Mouse (Mus musculus) embryonic facial prominence, embryonic 11.5 days (tissue): Measurements from ENCODE around the gene Pgrmc1. TPM values are rescaled to one million over a fixed set of nuclear protein-coding genes. Genes with fewer than 3 reads are reported as not detected.
"Not testable (repeated sequence)": the region's sequence is repeated elsewhere in the genome, so short reads cannot be mapped to it uniquely, and the experiment has no call there.

Experiments used
- ATAC-seq: fragments of 200-750 bp; cut with Nextera tagmentation; replicated peaks from 2 replicates; pipeline ENCODE4 v1.8.0; 2017; ENCODE audit warnings: low read depth; ENCODE audit not compliant: insufficient number of reproducible peaks, low FRiP score, low TSS enrichment
- DNase-seq: peaks from one replicate; pipeline ENCODE4 v3.0.0-alpha.2; 2015; ENCODE audit warnings: low spot score
- H3K27ac ChIP-seq: fragments of 300-500 bp; sonication (generic); replicated peaks from 2 replicates; pipeline ENCODE4 v1.5.1; 2014; ENCODE audit warnings: mild to moderate bottlenecking, low read depth, low read length, control low read depth
- H3K27me3 ChIP-seq: fragments of 300-500 bp; sonication (generic); 2 replicates; pipeline ENCODE4 v1.6.1; 2014; ENCODE audit warnings: mild to moderate bottlenecking, low read length, moderate library complexity, mixed read lengths; ENCODE audit not compliant: control insufficient read depth, insufficient read depth
- H3K36me3 ChIP-seq: fragments of 300-500 bp; sonication (generic); replicated peaks from 2 replicates; pipeline ENCODE4 v1.6.1; 2014; ENCODE audit warnings: low read depth, mild to moderate bottlenecking, low read length, moderate library complexity, mixed read lengths; ENCODE audit not compliant: control insufficient read depth, insufficient read depth
- H3K4me1 ChIP-seq: fragments of 300-500 bp; sonication (generic); 2 replicates; pipeline ENCODE4 v1.6.1; 2014; ENCODE audit warnings: low read length, mixed read lengths; ENCODE audit not compliant: control insufficient read depth, insufficient read depth
- H3K4me2 ChIP-seq: fragments of 300-500 bp; sonication (generic); 2 replicates; pipeline ENCODE4 v1.6.1; 2014; ENCODE audit warnings: low read depth, mild to moderate bottlenecking, control low read depth, low read length, moderate library complexity
- H3K4me3 ChIP-seq: fragments of 300-500 bp; sonication (generic); 2 replicates; pipeline ENCODE4 v1.5.1; 2014; ENCODE audit warnings: low read depth, low read length, control low read depth
- H3K9ac ChIP-seq: fragments of 300-500 bp; sonication (generic); replicated peaks from 2 replicates; pipeline ENCODE4 v1.6.1; 2014; ENCODE audit warnings: mild to moderate bottlenecking, control low read depth, low read length
- H3K9me3 ChIP-seq: fragments of 300-500 bp; sonication (generic); replicated peaks from 2 replicates; pipeline ENCODE4 v1.6.1; 2016; ENCODE audit warnings: mild to moderate bottlenecking, low read length, inconsistent platforms, mixed read lengths; ENCODE audit not compliant: control insufficient read depth
- WGBS: fragments of 180-500 bp; shearing (Covaris S2); extraction: QIAGEN DNeasy Blood & Tissue Kit; methylation state at CpG from one replicate; pipeline ENCODE4 v1.1.7; 2014; 5-methylcytosine and 5-hydroxymethylcytosine counted together
- polyA plus RNA-seq: library from polyadenylated mRNA; unstranded; fragments of >200 nt; fragmentation: Nextera tagmentation; extraction: Ambion mirVana; gene quantifications from 2 replicates; pipeline ENCODE4 v1.2.1, GENCODE M21; 2014

The Pgrmc1 gene
- polyA plus RNA-seq, result 442 and 449 TPM in 2 replicates

DNA sequence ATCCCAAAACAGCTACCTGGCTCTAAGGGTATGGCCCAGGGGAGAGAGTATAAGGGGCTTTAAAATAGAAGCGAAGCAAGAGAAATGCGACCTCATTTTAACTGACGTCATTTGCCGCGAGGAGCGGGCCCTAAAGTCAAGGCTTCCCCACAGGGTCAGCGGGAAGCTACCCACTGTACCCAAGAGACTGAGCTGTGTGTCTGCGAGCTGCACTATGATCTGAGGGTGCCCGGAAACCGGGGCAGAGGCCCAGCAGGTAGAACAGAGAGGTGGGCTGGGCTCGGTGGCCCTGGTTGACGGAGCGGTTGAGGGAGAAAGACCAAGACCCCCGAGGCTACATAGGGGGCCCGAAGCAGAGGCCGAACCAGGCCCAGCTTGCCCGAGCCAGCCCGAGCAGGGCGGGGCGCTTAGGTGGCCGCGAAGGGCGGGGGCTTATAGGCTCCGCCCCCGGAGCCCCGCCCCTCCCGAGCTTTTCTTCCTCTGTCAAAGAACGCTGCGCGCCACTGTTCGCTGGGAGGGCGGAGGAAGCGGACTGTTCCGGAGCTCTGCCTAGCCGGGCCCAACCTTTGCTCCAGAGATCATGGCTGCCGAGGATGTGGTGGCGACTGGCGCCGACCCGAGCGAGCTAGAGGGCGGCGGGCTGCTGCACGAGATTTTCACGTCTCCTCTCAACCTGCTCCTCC lies at the start of gene Pgrmc1:
Gene Pgrmc1, plus strand, starts transcription at position 500 of the 683 bp plus-strand sequence.
- Histone ChIP-seq H3K36me3 (no peaks in the 10 kb centered on the region), H3K27me3 (no peaks in the 10 kb centered on the region), H3K4me3 (peak within 1 kb of the TSS; percentile 66), H3K9me3 (no peaks in the 10 kb centered on the region), H3K9ac (peak within 1 kb of the TSS; percentile 78), H3K4me2 (peak within 1 kb of the TSS; percentile 56), H3K4me1 (no peaks in the 10 kb centered on the region), H3K27ac (peak within 1 kb of the TSS; percentile 68; the same call in 1 of the 2 replicates)
- 15% methylated on average over 33 of the region's 45 CpGs for WGBS
- peak; percentile 88 for DNase-seq
- peak; percentile 92 for ATAC-seq

- 70% methylated on average over 5 of the region's 5 CpGs for WGBS
- Histone ChIP-seq H3K36me3 (no peaks in the 10 kb centered on the region), H3K4me1 (no peaks in the 10 kb centered on the region), H3K4me3 (no peak overlapping the region), H3K4me2 (no peak overlapping the region), H3K27me3 (no peaks in the 10 kb centered on the region), H3K9ac (no peak overlapping the region), H3K27ac (no peak overlapping the region), H3K9me3 (no peaks in the 10 kb centered on the region)
- DNase-seq (no peak), ATAC-seq (no peak)
Measured at GRCm38 (mm10) chrX:36548798-36549197, 49.2 kb upstream of the Pgrmc1 start.

DNA sequence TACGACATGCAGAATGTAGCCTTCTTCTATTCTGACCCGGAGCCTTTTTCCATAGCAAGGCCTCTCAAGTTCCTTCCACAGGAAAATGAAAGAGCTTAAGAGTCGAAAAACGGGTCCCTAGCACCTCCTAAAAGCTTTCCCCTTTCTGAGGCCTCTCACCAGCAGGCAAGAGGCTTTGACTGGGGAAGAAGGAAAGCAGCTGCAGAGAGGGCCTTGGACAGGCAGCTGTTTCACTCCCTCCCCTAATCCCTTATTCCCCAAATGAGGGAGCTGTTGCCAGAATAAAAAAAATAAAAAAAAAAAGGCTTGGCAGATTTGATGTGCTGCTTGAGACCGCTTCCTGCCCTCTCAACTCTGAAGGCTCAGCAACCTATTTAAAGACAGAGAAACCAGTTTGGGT lies 47.1 kb upstream of the Pgrmc1 start:
- H3K27ac ChIP-seq, result no peak overlapping the region
- H3K9ac ChIP-seq, result no peak overlapping the region
- no peaks in the 10 kb centered on the region for H3K4me1 ChIP-seq
- no peaks in the 10 kb centered on the region for H3K27me3 ChIP-seq
- H3K4me2 ChIP-seq, result no peak overlapping the region
- no peaks in the 10 kb centered on the region for H3K9me3 ChIP-seq
- WGBS, result 36% methylated on average over 5 of the region's 5 CpGs
- DNase-seq (peak; percentile 76), ATAC-seq (peak; percentile 66; the same call in 1 of the 2 replicates)
- no peak overlapping the region for H3K4me3 ChIP-seq
- no peaks in the 10 kb centered on the region for H3K36me3 ChIP-seq

- no peaks in the 10 kb centered on the region for H3K36me3 ChIP-seq
- ATAC-seq (no peak), DNase-seq (no peak)
- WGBS, result 46% methylated on average over 6 of the region's 6 CpGs
- H3K9ac ChIP-seq, result no peak overlapping the region
- H3K4me1 ChIP-seq, result no peaks in the 10 kb centered on the region
- H3K9me3 ChIP-seq, result no peaks in the 10 kb centered on the region
- no peak overlapping the region for H3K4me2 ChIP-seq
- no peak overlapping the region for H3K4me3 ChIP-seq
- 0 out of 2 replicates have a peak overlapping the region, but pooled peaks have one; percentile 13 for H3K27ac ChIP-seq
- H3K27me3 ChIP-seq, result no peaks in the 10 kb centered on the region
Measured at GRCm38 (mm10) chrX:36551351-36551750, 46.7 kb upstream of the Pgrmc1 start.

DNA sequence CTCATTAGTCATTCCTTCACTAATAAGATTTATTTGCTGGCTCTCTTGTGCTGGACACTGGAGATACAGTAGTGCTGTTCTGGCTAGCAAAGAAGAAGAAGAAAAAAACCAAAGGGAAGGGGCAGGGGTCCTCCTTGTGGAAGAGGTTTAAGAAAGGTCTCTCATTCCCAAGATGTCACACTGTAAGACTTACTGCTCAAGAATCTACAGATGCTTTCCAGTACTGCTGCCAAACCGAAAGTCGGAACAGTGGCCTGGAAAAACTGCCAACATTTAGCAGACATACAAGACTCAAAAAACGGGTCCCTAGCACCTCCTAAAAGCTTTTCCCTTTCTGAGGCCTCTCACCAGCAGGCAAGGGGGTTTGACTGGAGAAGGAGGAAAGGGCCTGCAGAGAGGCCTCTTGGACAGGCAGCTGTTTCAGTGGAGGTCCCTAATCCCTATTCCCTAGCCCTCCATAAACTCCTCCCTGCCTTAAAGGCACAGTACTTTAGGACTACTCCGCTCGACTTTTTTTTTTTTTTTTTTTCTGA lies 45.9 kb upstream of the Pgrmc1 start:
- Histone ChIP-seq H3K4me1 (no peaks in the 10 kb centered on the region), H3K9me3 (no peaks in the 10 kb centered on the region), H3K9ac (no peak overlapping the region), H3K36me3 (no peaks in the 10 kb centered on the region), H3K4me2 (no peak overlapping the region), H3K27ac (no peak overlapping the region), H3K27me3 (no peaks in the 10 kb centered on the region), H3K4me3 (no peak overlapping the region)
- ATAC-seq (peak; percentile 86; the same call in 1 of the 2 replicates), DNase-seq (peak; percentile 77)
- 47% methylated on average over 5 of the region's 5 CpGs for WGBS

DNA sequence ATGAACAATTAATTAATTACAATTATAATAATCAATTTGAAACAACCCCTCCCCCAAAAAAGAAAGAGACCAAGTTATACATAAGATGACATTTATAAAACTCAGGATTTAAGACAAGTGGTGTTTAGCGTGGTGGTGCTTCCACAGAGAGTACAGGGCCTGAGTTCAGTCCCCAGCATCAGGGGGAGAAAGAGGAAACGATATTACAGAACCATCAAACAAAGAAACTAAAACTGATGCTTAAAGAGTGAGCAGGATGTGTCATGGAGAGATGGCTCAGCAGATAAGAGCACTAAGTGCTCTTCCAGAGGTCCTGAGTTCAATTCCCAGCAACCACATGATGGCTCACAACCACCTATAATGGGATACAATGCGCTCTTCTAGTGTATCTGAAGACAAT lies 45.3 kb upstream of the Pgrmc1 start:
- 75% methylated on average over 3 of the region's 3 CpGs for WGBS
- Histone ChIP-seq H3K27ac (no peak overlapping the region), H3K27me3 (no peaks in the 10 kb centered on the region), H3K9ac (no peak overlapping the region), H3K4me3 (no peak overlapping the region), H3K36me3 (no peaks in the 10 kb centered on the region), H3K4me1 (no peaks in the 10 kb centered on the region), H3K9me3 (no peaks in the 10 kb centered on the region), H3K4me2 (no peak overlapping the region)
- ATAC-seq (no peak), DNase-seq (no peak)

DNA sequence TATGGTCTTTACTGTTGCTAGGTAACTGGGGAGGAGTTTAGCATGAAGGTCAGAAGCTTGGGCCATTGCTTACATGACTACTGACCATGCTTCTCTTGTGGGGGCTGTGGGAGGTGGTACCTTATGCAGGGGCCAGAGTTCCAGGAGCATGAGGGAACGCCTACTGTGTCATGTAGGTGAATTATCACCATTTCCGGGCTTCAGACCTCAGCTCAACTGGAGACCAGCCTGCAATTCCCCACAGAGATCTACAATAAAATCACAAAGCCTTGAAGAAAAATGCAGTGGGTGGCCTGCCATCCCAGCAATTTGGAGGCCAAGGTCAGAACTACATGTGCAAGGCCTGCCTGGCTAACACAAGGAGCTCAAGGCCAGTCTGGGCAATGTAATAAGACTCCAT lies 42.8 kb upstream of the Pgrmc1 start:
- H3K4me2 ChIP-seq, H3K9ac ChIP-seq, H3K9me3 ChIP-seq, ATAC-seq, H3K4me3 ChIP-seq, H3K27ac ChIP-seq, H3K27me3 ChIP-seq, H3K4me1 ChIP-seq, DNase-seq, H3K36me3 ChIP-seq: not testable (repeated sequence)
- 64% methylated on average over 2 of the region's 2 CpGs for WGBS

DNA sequence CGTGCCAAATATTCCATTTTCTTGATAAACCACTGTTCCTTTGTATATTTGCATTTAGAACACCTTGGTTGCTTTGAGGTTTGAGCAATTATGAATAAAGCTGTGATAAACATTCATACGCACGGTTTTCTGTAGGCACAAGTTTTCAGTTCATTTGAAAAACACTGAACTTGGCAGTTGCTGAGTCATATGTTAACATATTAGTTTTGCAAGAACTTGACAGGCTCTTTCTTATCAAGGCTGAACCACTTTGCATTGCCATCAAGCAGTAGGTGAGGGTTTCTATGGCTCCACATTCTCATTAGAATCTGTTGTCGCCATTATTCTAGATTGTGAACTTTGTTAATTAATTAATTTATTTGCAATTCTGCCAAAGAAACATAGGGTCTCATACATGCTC lies 37.8 kb upstream of the Pgrmc1 start:
- no peak for ATAC-seq
- no peak for DNase-seq

More for the DNA sequence above, 37.8 kb upstream of the Pgrmc1 start:
- Histone ChIP-seq H3K27ac (no peak overlapping the region), H3K36me3 (no peaks in the 10 kb centered on the region), H3K4me1 (no peaks in the 10 kb centered on the region), H3K9ac (no peak overlapping the region), H3K4me2 (no peak overlapping the region), H3K4me3 (no peak overlapping the region), H3K9me3 (no peaks in the 10 kb centered on the region), H3K27me3 (no peaks in the 10 kb centered on the region)
- 84% methylated on average over 4 of the region's 4 CpGs for WGBS
